Mouse (Mus musculus) CH12.LX (cell line): ENCODE measurements at regions not wholly inside any gene's neighbourhood (a gene's known extent, or its start where the extent isn't known, plus 50 kb on each side); places are given as distances from the start of the nearest gene placed in this dataset.
"Not testable (repeated sequence)": the region's sequence is repeated elsewhere in the genome, so short reads cannot be mapped to it uniquely, and the experiment has no call there.

ENCODE experiments used
- DNase-seq: peaks from one replicate; pipeline ENCODE4 v3.0.0-alpha.2; 2013; ENCODE audit errors: extremely low read depth
- H3K27ac ChIP-seq: 2 replicates; pipeline ENCODE4 v1.5.1; 2012; ENCODE audit warnings: low read depth, mild to moderate bottlenecking, control low read depth, moderate library complexity; ENCODE audit not compliant: insufficient read depth
- H3K27me3 ChIP-seq: replicated peaks from 2 replicates; pipeline ENCODE3; 2012; ENCODE audit warnings: inconsistent platforms
- H3K36me3 ChIP-seq, 2 experiments: replicated peaks in 1 of 2; 2 replicates each; pipeline versions ENCODE3 to v1.6.1; 2012; ENCODE audit warnings: inconsistent platforms in 1 of 2, low read length in 1 of 2, mild to moderate bottlenecking in 1 of 2, mixed read lengths in 1 of 2, moderate library complexity in 1 of 2; ENCODE audit not compliant: control insufficient read depth in 1 of 2, insufficient read depth in 1 of 2
- H3K4me1 ChIP-seq, 2 experiments: 2 replicates each; pipeline ENCODE4 v1.6.1; 2012; ENCODE audit warnings: inconsistent platforms in 1 of 2, moderate library complexity in 1 of 2; ENCODE audit not compliant: insufficient read depth in 2 of 2, control insufficient read depth in 1 of 2
- H3K4me2 ChIP-seq: 2 replicates; pipeline ENCODE4 v1.6.1; 2012; ENCODE audit warnings: low read depth, mild to moderate bottlenecking, control low read depth; ENCODE audit not compliant: poor library complexity, insufficient read depth, severe bottlenecking
- H3K4me3 ChIP-seq, 3 experiments: fragments of 150-350 bp in 1 of 3; sonication (generic) in 1 of 3; replicated peaks in 1 of 3; 2 replicates each; pipeline versions ENCODE3 to v1.5.1; 2011 to 2012; ENCODE audit warnings: low read depth in 2 of 3, low read length in 2 of 3, mild to moderate bottlenecking in 2 of 3, moderate library complexity in 2 of 3, control low read depth in 1 of 3, improper control_type of control experiment in 1 of 3, inconsistent platforms in 1 of 3, mixed read lengths in 1 of 3; ENCODE audit not compliant: poor library complexity in 1 of 3
- H3K79me2 ChIP-seq: replicated peaks from 2 replicates; pipeline ENCODE4 v1.6.1; 2012; ENCODE audit warnings: mild to moderate bottlenecking, moderate library complexity; ENCODE audit not compliant: control insufficient read depth, poor library complexity, insufficient read depth, severe bottlenecking; ENCODE audit errors: extremely low read depth
- H3K9ac ChIP-seq: 2 replicates; pipeline ENCODE4 v1.6.1; 2012; ENCODE audit warnings: low read depth, mild to moderate bottlenecking, control low read depth, moderate library complexity; ENCODE audit not compliant: insufficient read depth
- H3K9me3 ChIP-seq: replicated peaks from 2 replicates; pipeline ENCODE3; 2012; ENCODE audit warnings: low read length, inconsistent platforms, mixed read lengths
- BHLHE40 ChIP-seq: IDR thresholded peaks from 2 replicates; pipeline ENCODE4 v1.6.1; 2011; ENCODE audit warnings: mild to moderate bottlenecking, low read depth, low read length, improper control_type of control experiment
- ELF1 ChIP-seq: IDR thresholded peaks from 2 replicates; pipeline ENCODE4 v1.6.1; 2014; ENCODE audit warnings: low read depth, mild to moderate bottlenecking, inconsistent platforms, low read length, improper control_type of control experiment
- EP300 ChIP-seq: IDR thresholded peaks from 2 replicates; pipeline ENCODE4 v1.6.1; 2011; ENCODE audit warnings: low read length, improper control_type of control experiment
- JUN ChIP-seq: IDR thresholded peaks from 2 replicates; pipeline ENCODE4 v1.6.1; 2011; ENCODE audit warnings: low read depth, mild to moderate bottlenecking, low read length, improper control_type of control experiment, moderate library complexity; ENCODE audit not compliant: insufficient read depth
- JUND ChIP-seq: conservative IDR thresholded peaks from 2 replicates; pipeline ENCODE4 v1.6.1; 2011; ENCODE audit warnings: low read depth, low read length, improper control_type of control experiment
- MAZ ChIP-seq: IDR thresholded peaks from 2 replicates; pipeline ENCODE4 v1.6.1; 2012; ENCODE audit warnings: low read depth, mild to moderate bottlenecking, inconsistent platforms, low read length, improper control_type of control experiment, moderate library complexity
- MEF2A ChIP-seq: IDR thresholded peaks from 2 replicates; pipeline ENCODE4 v1.6.1; 2014; ENCODE audit warnings: low read depth, mild to moderate bottlenecking, inconsistent platforms, low read length, improper control_type of control experiment, borderline replicate concordance
- NELFE ChIP-seq: IDR thresholded peaks from 2 replicates; pipeline ENCODE4 v1.6.1; 2011; ENCODE audit warnings: low read depth, low read length, improper control_type of control experiment
- NRF1 ChIP-seq: IDR thresholded peaks from 2 replicates; pipeline ENCODE4 v1.6.1; 2014; ENCODE audit warnings: low read depth, mild to moderate bottlenecking, inconsistent platforms, low read length, improper control_type of control experiment, moderate library complexity
- PAX5 ChIP-seq: IDR thresholded peaks from 2 replicates; pipeline ENCODE4 v1.6.1; 2012; ENCODE audit warnings: low read length, inconsistent platforms, mixed read lengths
- POLR2A ChIP-seq: IDR thresholded peaks from 2 replicates; pipeline ENCODE4 v1.6.1; 2011; ENCODE audit warnings: low read depth, mild to moderate bottlenecking, improper control_type of control experiment, low read length
- SMC3 ChIP-seq: IDR thresholded peaks from 2 replicates; pipeline ENCODE4 v1.6.1; 2011; ENCODE audit warnings: low read depth, low read length, improper control_type of control experiment
- TBP ChIP-seq: conservative IDR thresholded peaks from 2 replicates; pipeline ENCODE4 v1.6.1; 2011; ENCODE audit warnings: low read depth, low read length, improper control_type of control experiment
- ZMIZ1 ChIP-seq: IDR thresholded peaks from 2 replicates; pipeline ENCODE4 v1.6.1; 2012; ENCODE audit warnings: low read depth, mild to moderate bottlenecking, inconsistent platforms, low read length, improper control_type of control experiment
- dilution Hi-C: fragments of 300-500 bp; cut with MboI; formaldehyde crosslinking; loops from 2 replicates; pipeline ENCODE4 v1.14.3; 2020; ENCODE audit warnings: low sequenced_read_pairs; ENCODE audit not compliant: extremely low pct_unique_long_range_greater_than_20kb, extremely low pct_ligation_motif_present
- in situ Hi-C: fragments of 300-500 bp; cut with MboI; formaldehyde crosslinking; loops from 3 replicates; pipeline ENCODE4 v1.14.3; 2019; ENCODE audit warnings: low sequenced_read_pairs, low pct_ligation_motif_present, low pct_unique_long_range_greater_than_20kb, mixed read lengths

- in situ Hi-C loops: no loop called here
- Histone ChIP-seq H3K27me3 (no peaks in the 10 kb centered on the region), H3K9me3 (no peaks in the 10 kb centered on the region), H3K4me1 (no peaks in the 10 kb centered on the region), H3K27ac (no peak overlapping the region), H3K9ac (no peak overlapping the region), H3K4me3 (no peak overlapping the region), H3K79me2 (no peaks in the 10 kb centered on the region), H3K36me3 (no peaks in the 10 kb centered on the region), H3K4me2 (no peak overlapping the region)
- dilution Hi-C loops: no loop called here
- no peak for DNase-seq
- no peak for TF ChIP-seq JUND
- TF ChIP-seq NELFE: no peak
- no peak for TF ChIP-seq BHLHE40
- TF ChIP-seq SMC3: no peak
- TF ChIP-seq JUN: no peak
- no peak for TF ChIP-seq ELF1
- no peak for TF ChIP-seq MEF2A
- no peak for TF ChIP-seq NRF1
- no peak for TF ChIP-seq PAX5
- no peak for TF ChIP-seq POLR2A
- TF ChIP-seq ZMIZ1: no peak
Observed at GRCm38 (mm10) chr6:66428370-66428769, 106.8 kb upstream of the Mad2l1 start.

GRCm38 (mm10) chr6:66450408-66450807, 84.8 kb upstream of the Mad2l1 start:
- H3K9me3 ChIP-seq, H3K79me2 ChIP-seq, in situ Hi-C loops, H3K4me3 ChIP-seq, H3K9ac ChIP-seq, dilution Hi-C loops, H3K27me3 ChIP-seq, H3K4me2 ChIP-seq, H3K4me1 ChIP-seq, H3K27ac ChIP-seq, DNase-seq, H3K36me3 ChIP-seq: not testable (repeated sequence)

DNA sequence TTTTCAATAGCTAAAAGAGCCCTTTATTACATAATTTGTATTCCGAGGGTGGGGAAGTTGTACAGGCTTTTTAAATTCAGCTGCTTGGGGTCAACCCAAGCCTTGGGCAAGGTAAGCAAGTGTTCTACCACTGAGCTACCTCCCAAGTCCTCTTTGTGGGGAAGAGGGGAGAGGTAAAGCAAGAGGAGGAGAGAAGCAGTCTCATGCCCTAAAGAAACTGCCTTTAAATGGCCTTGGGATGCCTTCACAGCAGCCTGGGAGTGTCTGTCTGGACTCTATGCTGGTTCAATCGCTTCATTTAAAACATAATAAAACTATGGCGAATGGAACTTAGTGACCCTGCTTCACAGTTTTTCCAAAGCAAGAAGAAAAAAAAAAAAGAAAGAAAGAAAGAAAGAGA, 77.0 kb upstream of the Mad2l1 start:
- TF ChIP-seq EP300 (no peak), TBP (no peak), PAX5 (no peak), POLR2A (no peak), MAZ (no peak), SMC3 (no peak)
- no peak for DNase-seq
- in situ Hi-C loops (no loop called here), dilution Hi-C loops (no loop called here)
- Histone ChIP-seq H3K4me2 (peak overlapping the region; percentile 62), H3K9me3 (no peaks in the 10 kb centered on the region), H3K4me1 (peaks cover 2 to 3% of the 10 kb centered on the region in 2 experiments; a peak in 2 of 4 replicates), H3K9ac (no peak overlapping the region), H3K36me3 (no peaks in the 10 kb centered on the region), H3K79me2 (no peaks in the 10 kb centered on the region), H3K4me3 (no peak overlapping the region), H3K27me3 (no peaks in the 10 kb centered on the region), H3K27ac (no peak overlapping the region)
